Mouse (Mus musculus): ENCODE measurements around the gene Hs3st1. TPM values are rescaled to one million over a fixed set of nuclear protein-coding genes. Genes with fewer than 3 reads are reported as not detected.

Gene Hs3st1
- total and polyA plus RNA-seq, 3 experiments = 0.22 TPM; not detected in 2

- no peak for TF ChIP-seq GATA2 (IDR thresholded peaks at IDR 0.05; ENCODE audit: borderline replicate concordance, low read depth, low read length)
- no peak for TF ChIP-seq GATA1 (IDR thresholded peaks at IDR 0.05; ENCODE audit: borderline replicate concordance, low read length)
- TF ChIP-seq POLR2AphosphoS5 (IDR thresholded peaks at IDR 0.05; ENCODE audit: insufficient replicate concordance, low read depth, low read length) = no peak
- TF ChIP-seq CTCF (IDR thresholded peaks at IDR 0.05; ENCODE audit: low read depth, low read length) = no peak
- TF ChIP-seq TAL1 (conservative IDR thresholded peaks at IDR 0.05; ENCODE audit: low read depth, low read length) = no peak
- H3K4me1 ChIP-seq (ENCODE audit: insufficient read depth, low read depth, low read length) = no peaks in the 10 kb centered on the region
- no peak for ATAC-seq (ENCODE audit: extremely low read depth, insufficient number of reproducible peaks, low FRiP score, poor library complexity, severe bottlenecking)
Measured at GRCm38 (mm10) chr5:39638926-39639325, 116.3 kb downstream of the Hs3st1 start.

GRCm38 (mm10) chr5:39637874-39638273 is 117.4 kb downstream of the Hs3st1 start:
- Histone ChIP-seq H3K36me3 (replicated peaks) (no peaks in the 10 kb centered on the region), H3K4me1 (ENCODE audit: insufficient read depth, low read depth, low read length) (no peaks in the 10 kb centered on the region), H3K27me3 (ENCODE audit: insufficient read depth, low read length) (no peaks in the 10 kb centered on the region), H3K9me3 (replicated peaks) (peaks cover 6% of the 10 kb centered on the region; the same call in 1 of the 2 replicates), H3K4me3 (ENCODE audit: low read depth, low read length) (no peak overlapping the region)
- no peak for TF ChIP-seq GATA1 (IDR thresholded peaks at IDR 0.05; ENCODE audit: borderline replicate concordance, low read length)
- no peak for TF ChIP-seq TAL1 (conservative IDR thresholded peaks at IDR 0.05; ENCODE audit: low read depth, low read length)
- no peak for TF ChIP-seq CTCF (IDR thresholded peaks at IDR 0.05; ENCODE audit: low read depth, low read length)
- no peak for TF ChIP-seq GATA2 (IDR thresholded peaks at IDR 0.05; ENCODE audit: borderline replicate concordance, low read depth, low read length)
- TF ChIP-seq POLR2AphosphoS5 (IDR thresholded peaks at IDR 0.05; ENCODE audit: insufficient replicate concordance, low read depth, low read length) = no peak
- DNase-seq (ENCODE audit: low spot score) = no peak
- no peak for ATAC-seq (ENCODE audit: extremely low read depth, insufficient number of reproducible peaks, low FRiP score, poor library complexity, severe bottlenecking)

More at GRCm38 (mm10) chr5:39638926-39639325, 116.3 kb downstream of the Hs3st1 start:
- peaks cover 15% of the 10 kb centered on the region for H3K9me3 ChIP-seq (replicated peaks)
- H3K27me3 ChIP-seq (ENCODE audit: insufficient read depth, low read length) = no peaks in the 10 kb centered on the region
- H3K36me3 ChIP-seq (replicated peaks) = no peaks in the 10 kb centered on the region
- no peak overlapping the region for H3K4me3 ChIP-seq (ENCODE audit: low read depth, low read length)
- DNase-seq (ENCODE audit: low spot score) = no peak

- Histone ChIP-seq H3K4me3 (ENCODE audit: low read depth, low read length) (no peak overlapping the region), H3K9me3 (replicated peaks) (peaks cover 7% of the 10 kb centered on the region; the same call in 1 of the 2 replicates), H3K27me3 (ENCODE audit: insufficient read depth, low read length) (no peaks in the 10 kb centered on the region), H3K4me1 (ENCODE audit: insufficient read depth, low read depth, low read length) (no peaks in the 10 kb centered on the region), H3K36me3 (replicated peaks) (no peaks in the 10 kb centered on the region)
- TF ChIP-seq GATA1 (IDR thresholded peaks at IDR 0.05; ENCODE audit: borderline replicate concordance, low read length) (no peak), CTCF (IDR thresholded peaks at IDR 0.05; ENCODE audit: low read depth, low read length) (no peak), GATA2 (IDR thresholded peaks at IDR 0.05; ENCODE audit: borderline replicate concordance, low read depth, low read length) (no peak)
- DNase-seq (ENCODE audit: low spot score) (no peak), ATAC-seq (ENCODE audit: extremely low read depth, insufficient number of reproducible peaks, low FRiP score, poor library complexity, severe bottlenecking) (no peak)
Measured at GRCm38 (mm10) chr5:39636090-39636489, 119.2 kb downstream of the Hs3st1 start.

GRCm38 (mm10) chr5:39634300-39635047 is 120.8 kb downstream of the Hs3st1 start:
- Histone ChIP-seq H3K4me3 (ENCODE audit: low read depth, low read length) (no peak overlapping the region), H3K9me3 (replicated peaks) (peaks cover 9% of the 10 kb centered on the region), H3K27me3 (ENCODE audit: insufficient read depth, low read length) (no peaks in the 10 kb centered on the region), H3K4me1 (ENCODE audit: insufficient read depth, low read depth, low read length) (no peaks in the 10 kb centered on the region), H3K36me3 (replicated peaks) (no peaks in the 10 kb centered on the region)
- TF ChIP-seq GATA2 (IDR thresholded peaks at IDR 0.05; ENCODE audit: borderline replicate concordance, low read depth, low read length) (no peak), POLR2AphosphoS5 (IDR thresholded peaks at IDR 0.05; ENCODE audit: insufficient replicate concordance, low read depth, low read length) (no peak), CTCF (IDR thresholded peaks at IDR 0.05; ENCODE audit: low read depth, low read length) (no peak), TAL1 (conservative IDR thresholded peaks at IDR 0.05; ENCODE audit: low read depth, low read length) (no peak), GATA1 (IDR thresholded peaks at IDR 0.05; ENCODE audit: borderline replicate concordance, low read length) (no peak)
- DNase-seq (ENCODE audit: low spot score) (no peak), ATAC-seq (ENCODE audit: extremely low read depth, insufficient number of reproducible peaks, low FRiP score, poor library complexity, severe bottlenecking) (no peak)

- peaks cover 9% of the 10 kb centered on the region for H3K9me3 ChIP-seq (replicated peaks)
- TF ChIP-seq POLR2AphosphoS5 (IDR thresholded peaks at IDR 0.05; ENCODE audit: insufficient replicate concordance, low read depth, low read length) = no peak
- TF ChIP-seq TAL1 (conservative IDR thresholded peaks at IDR 0.05; ENCODE audit: low read depth, low read length) = no peak
- no peak for TF ChIP-seq GATA1 (IDR thresholded peaks at IDR 0.05; ENCODE audit: borderline replicate concordance, low read length)
- no peak for TF ChIP-seq CTCF (IDR thresholded peaks at IDR 0.05; ENCODE audit: low read depth, low read length)
- TF ChIP-seq GATA2 (IDR thresholded peaks at IDR 0.05; ENCODE audit: borderline replicate concordance, low read depth, low read length) = no peak
- H3K36me3 ChIP-seq (replicated peaks) = no peaks in the 10 kb centered on the region
- ATAC-seq (ENCODE audit: extremely low read depth, insufficient number of reproducible peaks, low FRiP score, poor library complexity, severe bottlenecking) = no peak
- H3K4me1 ChIP-seq (ENCODE audit: insufficient read depth, low read depth, low read length) = no peaks in the 10 kb centered on the region
- H3K4me3 ChIP-seq (ENCODE audit: low read depth, low read length) = no peak overlapping the region
- DNase-seq (ENCODE audit: low spot score) = no peak
- H3K27me3 ChIP-seq (ENCODE audit: insufficient read depth, low read length) = no peaks in the 10 kb centered on the region
Measured at GRCm38 (mm10) chr5:39633206-39633605, 122.1 kb downstream of the Hs3st1 start.

- no peaks in the 10 kb centered on the region for H3K27me3 ChIP-seq (ENCODE audit: insufficient read depth, low read length)
- H3K36me3 ChIP-seq (replicated peaks) = no peaks in the 10 kb centered on the region
- DNase-seq (ENCODE audit: low spot score) (no peak), ATAC-seq (ENCODE audit: extremely low read depth, insufficient number of reproducible peaks, low FRiP score, poor library complexity, severe bottlenecking) (no peak)
- H3K9me3 ChIP-seq (replicated peaks) = peaks cover 21% of the 10 kb centered on the region
- TF ChIP-seq POLR2AphosphoS5 (IDR thresholded peaks at IDR 0.05; ENCODE audit: insufficient replicate concordance, low read depth, low read length) (no peak), CTCF (IDR thresholded peaks at IDR 0.05; ENCODE audit: low read depth, low read length) (no peak), TAL1 (conservative IDR thresholded peaks at IDR 0.05; ENCODE audit: low read depth, low read length) (no peak), GATA2 (IDR thresholded peaks at IDR 0.05; ENCODE audit: borderline replicate concordance, low read depth, low read length) (no peak), GATA1 (IDR thresholded peaks at IDR 0.05; ENCODE audit: borderline replicate concordance, low read length) (no peak)
- H3K4me3 ChIP-seq (ENCODE audit: low read depth, low read length) = no peak overlapping the region
- no peaks in the 10 kb centered on the region for H3K4me1 ChIP-seq (ENCODE audit: insufficient read depth, low read depth, low read length)
Measured at GRCm38 (mm10) chr5:39630841-39631240, 124.4 kb downstream of the Hs3st1 start.
